Mouse (Mus musculus): Measurements from ENCODE around the gene Ttpal.

- TF ChIP-seq CTCF (IDR thresholded peaks at IDR 0.05; ENCODE audit: low read depth) (no peak), EP300 (optimal IDR thresholded peaks at IDR 0.05) (no peak)
Measured at GRCm38 (mm10) chr2:163645700-163646460, 43.8 kb downstream of the Ttpal start.

Data from stomach, postnatal 0 days (tissue).